Mouse (Mus musculus) layer of hippocampus, adult 11-12 months (tissue): ENCODE measurements around the gene Wasf2.
A peak's percentile ranks its signal among the peaks of the same experiment; 100 is the strongest.

Source experiments
- DNase-seq: peaks from one replicate; pipeline ENCODE4 v3.0.0; 2022; ENCODE audit warnings: low spot score

Wasf2 gene

DNA sequence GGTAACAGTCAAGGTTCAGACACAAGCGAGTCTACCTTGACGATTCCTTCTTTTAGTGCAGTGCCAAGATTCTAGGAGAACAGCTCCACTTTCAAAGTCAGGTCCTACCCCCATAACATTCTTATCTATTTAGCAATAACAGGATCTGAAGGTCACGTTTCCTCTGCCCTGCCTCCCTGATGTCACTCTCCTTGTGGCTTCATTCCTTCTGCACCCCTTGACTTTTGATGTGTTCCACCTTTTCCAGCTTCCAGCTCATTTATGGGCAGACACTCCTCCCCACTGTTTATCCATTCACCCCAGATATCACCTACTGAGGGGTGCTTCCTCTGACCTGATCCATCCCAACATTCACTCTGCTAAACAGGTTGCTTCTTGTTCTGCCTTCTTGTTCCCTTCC lies 3.2 kb upstream of the Wasf2 start:
- DNase-seq, result no peak

DNA sequence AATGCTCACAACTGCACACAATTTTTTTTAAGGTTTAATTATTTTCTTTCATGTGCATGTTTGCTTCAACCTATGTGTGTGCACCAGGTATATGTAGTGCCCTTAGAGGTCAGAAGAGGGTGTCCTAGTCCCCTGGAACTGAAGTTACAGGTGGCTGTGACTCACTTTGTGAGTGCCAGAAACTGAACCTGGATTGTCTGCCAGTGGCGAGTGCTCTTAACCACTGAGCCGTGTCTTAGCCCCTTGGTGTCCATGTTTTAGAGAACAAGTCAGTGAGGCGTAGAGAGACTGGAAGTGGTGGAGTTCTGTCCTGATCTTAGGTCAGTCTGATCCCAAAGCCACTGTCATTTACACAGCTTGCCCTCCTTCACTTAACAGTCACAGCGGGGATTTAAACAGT lies 2.4 kb upstream of the Wasf2 start:
- DNase-seq, result no peak

DNA sequence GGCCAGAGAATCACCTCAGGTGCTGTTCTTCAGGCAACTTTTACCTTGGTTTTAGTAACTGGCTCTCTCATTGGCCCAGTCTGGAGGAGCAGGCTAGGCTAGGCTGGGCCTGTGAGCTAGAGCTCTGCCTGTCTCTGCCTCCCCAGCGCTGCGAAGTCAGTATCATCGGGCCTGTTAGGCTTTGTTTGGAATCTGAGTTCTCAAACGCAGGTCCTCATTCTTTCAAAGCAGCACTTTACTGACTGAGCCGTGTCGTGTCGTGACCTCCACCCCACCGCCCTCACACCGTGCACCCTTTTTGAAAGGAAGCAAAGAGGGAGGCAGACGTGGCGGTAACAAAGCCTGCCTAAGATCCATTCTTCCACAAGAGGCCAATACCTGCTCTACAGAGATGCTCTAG lies 914 bp upstream of the Wasf2 start:
- DNase-seq, result no peak

DNA sequence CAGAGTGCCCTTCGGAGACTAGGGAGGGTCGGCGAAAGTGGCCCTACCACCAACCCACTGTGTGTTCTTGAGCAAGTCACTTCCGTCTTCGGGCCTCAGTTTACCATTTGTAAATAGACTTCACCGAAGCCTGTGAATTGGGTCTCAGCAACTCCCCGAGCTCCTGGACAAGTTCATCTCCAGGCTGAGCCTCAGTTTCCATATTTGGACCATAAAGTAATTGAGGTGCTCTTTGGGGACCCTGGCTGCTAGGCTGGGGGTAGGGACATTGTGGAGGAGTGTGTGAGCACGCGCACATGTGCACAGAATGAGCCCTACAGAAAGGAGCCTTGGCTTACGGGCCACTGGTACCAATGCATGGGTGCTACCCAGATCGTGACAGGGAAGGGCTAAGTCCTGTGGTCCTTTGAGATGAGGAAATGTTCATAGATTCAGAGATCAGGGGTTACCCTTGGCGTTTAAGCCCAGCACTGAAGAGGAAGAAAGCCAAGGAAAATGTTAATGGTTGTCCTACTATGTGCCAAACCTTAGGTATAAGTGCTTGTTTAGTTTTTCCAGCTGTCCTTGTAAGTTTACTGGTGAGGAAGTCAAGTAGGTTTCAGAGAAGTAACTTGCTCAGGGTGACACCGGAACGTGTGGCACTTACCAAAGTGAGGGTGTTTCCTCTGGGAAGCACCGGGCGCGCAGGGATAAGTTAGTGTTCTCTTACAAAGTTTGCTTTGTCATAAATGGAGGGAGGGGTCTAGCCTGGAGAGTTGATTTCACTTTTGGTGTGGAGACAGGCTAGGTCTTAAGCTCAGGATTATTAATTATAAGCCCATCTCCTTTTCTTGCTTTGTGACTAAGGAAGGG lies 811 bp downstream of the Wasf2 start:
- DNase-seq, result no peak

DNA sequence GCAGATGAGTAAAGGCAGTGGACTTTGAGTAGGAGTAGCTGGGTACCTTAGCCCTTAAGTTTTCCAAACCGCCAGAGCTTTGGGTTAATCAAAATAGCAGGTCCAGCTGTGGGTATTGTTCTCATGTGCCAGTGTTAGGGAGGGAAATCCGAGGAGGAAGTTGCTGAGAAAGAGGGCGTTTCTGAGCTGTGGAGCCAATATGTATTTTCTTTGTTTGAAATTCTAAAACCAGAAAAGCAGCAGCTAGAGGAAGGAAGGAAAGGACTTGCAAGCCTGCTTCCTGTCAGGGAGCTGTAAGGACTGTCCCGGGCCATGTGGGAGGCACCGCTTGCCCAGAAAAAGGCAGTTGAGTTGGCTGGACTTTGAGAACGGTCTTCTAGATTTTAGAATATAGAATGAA lies 1.7 kb downstream of the Wasf2 start:
- DNase-seq, result no peak

DNA sequence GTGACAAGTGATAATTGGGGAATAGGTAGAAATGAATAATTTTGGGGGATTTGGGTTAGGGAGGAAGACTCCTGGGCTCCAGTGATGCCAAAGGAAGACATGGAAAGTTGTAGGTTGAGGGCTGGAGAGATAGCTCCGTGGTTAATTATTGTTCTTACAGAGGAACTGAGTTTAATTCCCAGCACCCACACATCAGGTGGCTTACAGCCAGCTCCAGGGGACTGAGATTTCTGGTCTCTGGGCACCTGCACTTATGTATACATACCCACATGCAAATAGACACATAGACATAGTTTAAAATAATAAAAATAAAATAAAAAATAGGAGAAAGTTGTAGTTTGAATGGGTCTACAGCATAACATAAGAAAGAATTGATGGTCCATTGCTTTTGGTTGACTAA lies 6.6 kb downstream of the Wasf2 start:
- DNase-seq, result no peak

DNA sequence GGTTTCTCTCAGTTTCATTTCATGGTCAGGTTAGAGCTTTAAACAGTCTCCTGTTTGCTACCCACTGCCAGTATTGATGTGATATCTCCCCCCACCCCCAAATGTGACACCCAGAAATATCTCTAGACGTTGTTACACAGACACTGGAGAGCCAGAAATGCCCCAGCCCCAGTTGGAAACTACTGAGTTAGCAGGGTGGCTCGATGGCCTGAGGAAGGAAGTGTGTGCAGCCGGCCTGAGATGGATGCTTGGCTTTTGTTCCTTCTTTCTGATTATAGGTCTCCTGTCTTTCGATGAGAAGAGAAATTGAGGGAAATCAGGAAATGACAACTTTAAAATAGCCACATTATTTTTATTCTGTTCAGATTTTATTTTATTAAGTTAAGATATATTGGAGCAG lies 8.7 kb downstream of the Wasf2 start:
- peak; percentile 42 for DNase-seq

DNA sequence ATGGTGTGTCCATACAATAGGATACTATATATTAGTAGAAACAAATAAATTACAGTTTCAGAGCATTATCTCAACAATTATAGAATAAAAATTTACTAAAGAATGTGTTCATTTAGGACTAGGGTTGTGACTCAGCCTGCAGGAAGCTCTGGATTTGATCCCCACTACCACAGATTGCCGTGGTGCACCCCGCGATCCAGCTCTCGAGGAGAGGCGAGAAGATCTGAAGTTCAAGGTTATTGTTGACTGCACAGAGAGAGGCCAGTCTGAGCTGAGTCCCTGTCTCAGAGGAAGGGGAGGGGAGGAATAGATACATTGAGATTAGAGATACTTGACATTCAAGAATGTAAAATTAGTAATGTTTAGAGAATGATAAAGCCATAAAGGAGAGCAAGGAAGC lies 24.7 kb downstream of the Wasf2 start:
- no peak for DNase-seq

DNA sequence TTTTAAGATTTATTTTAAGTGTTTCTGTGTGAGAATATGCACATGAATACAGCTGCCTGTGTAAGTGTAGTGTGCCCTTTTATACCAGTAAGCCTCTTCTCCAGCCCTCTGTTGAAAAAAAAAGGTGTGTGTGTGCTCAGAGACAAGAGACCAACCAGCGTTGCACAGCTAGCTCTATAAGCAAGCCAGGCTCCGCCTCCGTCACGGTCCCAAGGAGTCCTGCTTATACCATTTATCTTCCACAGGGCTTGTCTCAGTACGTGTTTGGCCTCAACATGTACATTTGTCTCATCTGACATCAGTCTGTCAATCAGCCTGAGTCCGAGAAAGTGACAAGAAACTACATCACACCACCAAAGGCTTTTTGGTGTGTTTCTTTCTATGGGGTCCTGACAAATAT lies 25.4 kb downstream of the Wasf2 start:
- no peak for DNase-seq

DNA sequence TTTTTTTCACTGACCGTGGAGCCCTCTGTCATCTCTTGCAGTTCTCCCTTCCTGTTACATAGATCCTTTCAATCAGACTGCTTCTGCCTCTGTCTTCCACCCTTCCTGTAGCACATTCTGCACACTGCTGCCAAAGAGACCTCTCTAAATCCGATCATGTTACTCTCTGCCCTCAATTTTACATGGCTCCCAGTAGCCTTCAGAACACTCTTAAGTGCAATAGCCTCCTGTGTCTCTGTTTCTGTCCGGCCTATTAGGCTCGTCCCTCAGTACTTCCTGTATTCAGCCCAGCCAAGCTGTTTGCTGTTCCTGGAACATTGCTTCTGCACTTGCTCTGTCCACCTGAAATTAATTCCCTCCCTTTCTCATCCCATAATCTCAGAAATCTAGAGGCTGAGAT lies 26.1 kb downstream of the Wasf2 start:
- DNase-seq, result no peak

DNA sequence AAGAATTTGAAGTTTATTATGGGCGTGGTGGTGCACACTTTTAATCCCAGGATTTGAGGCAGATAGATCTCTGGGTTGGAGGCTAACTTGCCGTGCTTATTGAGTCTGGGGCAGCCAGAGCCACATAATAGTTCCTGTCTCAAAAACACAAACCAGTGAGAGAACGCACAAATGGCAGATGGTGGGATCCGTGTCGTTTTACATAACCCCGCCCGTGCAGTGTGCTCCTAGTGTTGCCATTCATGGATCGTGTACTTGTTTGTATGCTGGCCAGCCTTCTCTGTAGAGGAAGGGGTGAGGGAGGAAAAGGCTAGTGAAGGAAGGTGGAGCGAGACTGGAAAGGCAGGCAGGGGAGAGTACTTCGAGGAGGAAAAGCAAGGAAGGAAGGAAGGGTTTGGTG lies 26.5 kb downstream of the Wasf2 start:
- DNase-seq, result no peak

DNA sequence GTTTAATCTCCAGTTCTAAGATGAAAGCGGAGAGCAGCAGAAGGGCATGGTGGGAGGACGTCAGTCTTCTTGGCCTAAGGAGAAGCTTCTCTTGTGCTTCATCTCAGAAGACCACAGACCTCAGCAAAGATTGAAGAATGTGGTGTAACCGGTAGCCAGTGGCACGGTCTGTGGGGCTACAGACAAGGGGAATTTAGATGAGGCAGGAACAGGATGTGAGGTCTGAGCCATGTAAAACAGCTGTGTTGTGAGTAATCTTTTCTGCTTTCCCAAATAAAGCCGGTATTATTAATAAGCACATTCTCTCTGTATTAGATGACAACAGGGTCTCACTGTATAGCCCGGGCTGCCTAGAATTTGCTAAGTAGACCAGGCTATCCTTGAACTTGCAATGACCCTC lies 28.8 kb downstream of the Wasf2 start:
- no peak for DNase-seq

DNA sequence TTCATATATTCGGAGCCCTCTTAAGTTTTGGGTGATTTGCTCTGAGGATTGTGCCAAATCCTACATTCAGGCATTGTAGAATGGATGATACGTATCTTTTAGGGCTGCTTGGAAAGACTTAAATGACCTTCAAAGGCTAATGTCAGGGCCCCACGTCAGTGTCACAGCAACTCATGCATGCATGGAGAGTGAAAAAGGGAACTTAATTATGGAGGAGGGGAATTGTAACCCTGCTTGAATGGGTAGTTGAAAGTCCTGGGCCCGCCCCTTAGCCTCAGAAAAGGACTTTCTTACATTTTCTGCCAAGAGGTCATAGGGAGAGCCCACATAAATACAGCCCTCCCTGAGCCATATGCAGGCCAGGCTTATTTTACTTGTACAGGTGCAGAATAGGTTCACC lies 29.3 kb downstream of the Wasf2 start:
- DNase-seq, result no peak

DNA sequence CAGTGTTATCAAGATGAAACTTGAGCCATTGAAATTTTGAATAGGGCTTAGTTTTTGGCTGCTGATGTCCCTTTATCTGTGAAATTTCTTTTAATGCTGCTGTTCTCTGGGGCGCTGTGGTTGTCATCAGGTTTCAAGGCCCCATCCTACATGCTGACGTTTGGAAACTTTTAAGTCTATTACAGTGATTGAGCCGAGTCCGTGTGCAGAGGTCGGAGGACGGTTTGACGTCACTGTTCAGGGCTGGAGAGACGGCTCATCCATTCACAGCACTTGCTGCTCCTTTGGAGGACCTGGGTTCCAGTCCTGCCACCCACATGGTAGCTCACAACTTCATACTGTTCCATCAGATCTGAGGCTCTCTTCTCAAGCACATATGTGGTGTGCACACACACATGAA lies 29.9 kb downstream of the Wasf2 start:
- DNase-seq, result no peak

DNA sequence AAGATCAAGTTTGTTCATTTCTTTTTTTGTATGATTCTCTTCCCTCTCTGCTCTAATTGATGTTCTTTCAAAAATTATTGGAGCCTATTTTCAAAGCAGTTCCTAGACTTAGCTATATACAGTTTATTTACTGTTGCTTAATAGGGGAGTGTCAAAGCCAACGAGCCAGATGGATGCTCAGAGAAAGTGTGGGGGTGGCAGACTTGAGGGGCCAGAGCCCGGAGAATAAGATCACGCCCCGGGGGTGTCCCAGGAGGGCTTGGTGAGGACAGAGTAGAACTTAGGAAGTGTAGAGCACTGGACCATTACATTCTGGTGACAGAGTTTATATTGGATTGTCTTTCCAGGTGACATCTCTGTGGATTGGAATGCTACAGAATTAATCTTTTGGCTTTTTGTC lies 30.5 kb downstream of the Wasf2 start:
- no peak for DNase-seq

DNA sequence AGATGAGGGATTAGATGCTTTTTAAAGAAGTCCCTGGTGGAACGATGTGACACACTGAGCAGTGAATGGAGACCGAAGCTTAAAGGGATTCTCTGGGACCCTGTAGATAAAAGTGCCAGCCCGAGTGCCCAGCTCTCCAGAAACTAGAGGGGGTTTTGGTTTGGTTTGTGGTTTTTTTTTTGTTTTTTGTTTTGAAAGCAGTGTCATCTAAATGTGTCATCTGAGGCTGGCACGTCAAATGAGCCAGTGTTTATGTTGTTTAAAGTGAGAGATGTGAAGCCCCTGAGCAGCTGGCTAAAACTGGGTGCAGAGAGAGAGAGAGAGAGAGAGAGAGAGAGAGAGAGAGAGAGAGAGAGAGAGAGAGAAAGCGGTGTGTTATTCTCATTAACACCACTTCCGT lies 31.9 kb downstream of the Wasf2 start:
- DNase-seq, result no peak

DNA sequence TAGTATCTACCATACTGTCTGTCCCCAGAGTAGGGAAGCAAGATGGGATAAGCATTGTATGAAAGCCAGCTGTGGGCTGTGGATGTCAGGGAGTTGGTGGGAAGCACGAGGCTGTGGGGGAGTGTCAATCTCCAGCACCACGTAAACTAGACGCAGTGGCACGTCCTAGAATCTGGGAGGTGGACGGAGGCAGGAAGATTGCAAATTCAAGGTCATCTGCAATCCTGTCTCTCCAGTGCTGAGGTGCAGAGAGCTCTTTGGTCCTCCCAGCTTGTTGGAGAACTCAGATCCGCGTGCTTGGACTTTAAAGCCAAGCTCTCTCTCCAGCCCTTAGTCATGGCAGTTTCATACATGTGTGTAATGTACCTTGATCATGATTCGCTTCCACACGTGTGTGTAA lies 36.5 kb downstream of the Wasf2 start:
- DNase-seq, result no peak

DNA sequence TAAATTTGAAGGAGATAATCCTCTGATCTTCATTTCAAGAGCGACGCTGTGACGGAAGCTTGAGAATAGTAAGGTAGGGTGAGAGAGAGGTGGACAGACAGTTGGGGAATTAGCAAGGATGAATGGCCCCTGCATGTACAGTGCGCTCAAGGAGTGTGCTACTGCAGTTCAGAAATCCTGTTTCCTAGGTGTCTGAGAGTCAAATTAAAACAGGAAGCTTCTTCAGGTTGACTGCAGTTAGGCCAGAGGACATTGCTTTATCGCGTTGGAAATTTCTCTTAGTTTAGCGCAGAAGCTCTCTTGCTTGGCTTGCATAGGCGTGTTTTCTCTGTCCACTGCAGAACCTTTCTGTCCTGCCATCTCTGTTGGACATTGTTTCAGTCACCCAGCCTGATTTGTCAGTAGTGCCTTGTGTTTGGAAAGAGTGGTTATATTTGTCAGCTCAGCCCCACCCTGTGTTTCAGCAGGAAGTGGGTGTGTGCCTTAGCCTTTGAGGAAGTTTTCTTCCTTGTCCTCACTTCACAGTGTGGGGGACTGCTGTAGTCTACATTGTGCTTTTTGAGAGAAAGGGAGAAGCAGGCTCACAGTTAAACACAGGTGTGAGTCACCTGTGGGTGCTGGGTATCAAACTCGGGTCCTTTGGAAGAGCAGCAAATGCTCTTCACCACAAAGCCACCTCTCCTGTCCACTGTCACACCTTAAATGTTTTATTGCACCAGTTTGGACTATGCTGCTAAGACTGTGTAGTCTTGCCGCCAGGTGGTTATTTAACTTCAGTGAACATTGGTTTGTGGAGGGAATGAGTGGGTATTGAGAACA lies 39.1 kb downstream of the Wasf2 start:
- peak; percentile 51 for DNase-seq

DNA sequence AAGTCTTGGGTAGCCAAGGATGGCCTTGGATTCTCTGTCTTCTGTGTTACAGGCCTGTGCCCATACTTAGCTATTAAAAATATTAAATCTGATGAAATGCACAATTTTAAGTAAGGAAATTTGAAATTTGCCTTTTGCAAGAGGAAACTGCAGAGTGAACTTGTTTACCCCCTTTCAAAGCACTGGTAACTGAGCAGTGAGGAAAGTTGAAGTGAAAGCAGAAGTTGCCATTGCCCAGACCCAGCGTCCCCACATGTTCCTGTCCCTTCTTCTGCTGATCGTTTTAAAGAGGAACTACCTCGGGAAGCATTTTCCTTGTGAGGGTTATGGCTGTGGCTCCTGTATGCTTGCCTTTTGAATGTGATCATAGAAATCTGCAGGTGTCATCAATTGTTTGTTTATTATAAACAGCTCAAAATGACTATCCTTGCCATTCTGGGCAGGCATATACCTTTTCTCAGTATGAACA lies 39.8 kb downstream of the Wasf2 start:
- no peak for DNase-seq

DNA sequence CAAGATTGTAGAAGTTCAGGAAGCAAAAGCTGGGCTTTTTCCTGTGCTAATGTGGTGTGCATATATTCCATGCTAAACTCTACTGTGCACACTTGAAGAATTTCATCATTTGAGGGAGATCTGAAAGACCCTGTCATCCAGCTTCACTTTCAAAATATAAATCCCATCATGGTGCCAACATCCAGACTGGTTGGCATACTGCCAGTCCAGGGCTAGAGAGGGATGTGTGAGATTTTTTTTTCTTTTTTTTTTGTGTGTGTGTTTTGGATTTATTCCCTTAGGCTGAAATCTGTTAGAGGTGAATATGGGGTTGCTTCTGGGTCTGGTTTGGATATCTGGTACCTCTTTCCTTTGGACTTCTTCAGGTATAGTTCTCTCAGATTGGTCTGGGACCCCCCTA lies 40.3 kb downstream of the Wasf2 start:
- DNase-seq, result peak; percentile 40

DNA sequence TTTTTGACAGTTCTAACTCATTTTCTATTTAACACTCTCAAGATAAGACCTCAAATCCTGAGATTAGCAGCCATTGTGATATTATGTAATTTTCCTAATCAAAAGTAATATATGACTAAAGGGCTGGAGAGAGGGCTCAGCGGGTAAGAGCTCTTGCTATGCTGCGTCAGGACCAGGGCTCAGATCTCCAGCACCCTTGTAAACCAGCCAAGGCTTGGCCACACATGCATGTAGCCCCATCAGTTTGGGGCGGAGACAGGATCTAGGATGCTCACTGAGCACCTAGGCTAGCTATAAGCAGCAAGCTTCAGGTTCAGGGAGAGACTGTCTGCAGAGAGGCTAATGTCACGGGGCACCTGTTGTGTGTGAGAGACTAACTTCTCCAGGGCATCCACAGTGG lies 42.1 kb downstream of the Wasf2 start:
- no peak for DNase-seq

DNA sequence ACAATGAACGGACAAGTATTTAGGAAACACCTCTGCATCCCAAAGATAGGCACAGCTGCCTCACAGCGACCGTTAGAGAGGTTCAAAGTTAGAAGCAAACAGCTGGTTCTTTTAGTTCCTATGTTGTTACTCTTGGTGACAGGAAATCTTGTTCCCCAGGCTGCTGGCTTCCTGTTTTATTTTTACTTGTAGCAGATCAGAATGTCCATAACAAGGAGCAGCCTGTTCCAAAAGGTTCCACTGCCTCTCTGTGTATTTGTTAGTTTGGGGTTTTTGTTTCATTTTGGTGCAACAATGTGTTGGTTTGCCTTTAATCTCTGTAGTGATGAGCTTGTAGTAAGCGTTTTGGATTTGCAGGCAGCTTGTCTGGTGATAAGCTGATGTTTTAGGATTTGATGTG lies 44.1 kb downstream of the Wasf2 start:
- no peak for DNase-seq

DNA sequence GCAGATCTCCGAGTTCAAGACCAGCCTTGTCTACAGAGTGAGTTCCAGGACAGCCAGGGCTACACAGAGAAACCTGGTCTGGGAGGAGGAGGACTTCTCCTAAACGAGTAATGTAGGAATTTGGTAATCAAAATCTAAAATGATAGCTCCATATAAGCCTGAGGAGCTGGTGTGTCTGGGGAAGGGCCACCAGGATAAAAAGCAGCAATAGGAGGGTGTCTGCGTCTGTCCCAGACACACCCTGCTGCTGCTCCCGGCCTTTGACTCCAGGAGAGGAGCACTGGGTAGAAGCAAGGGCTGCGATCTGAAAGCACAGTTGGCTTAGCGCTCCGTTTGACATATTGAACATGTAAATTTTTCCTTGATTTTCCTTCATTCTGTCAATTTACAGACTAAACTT lies 45.0 kb downstream of the Wasf2 start:
- DNase-seq, result no peak
